8 mouse cellular contexts compared by ENCODE assay signal in genomic region chr14:118551725-118552285, GRCm38 (mm10).
DNase-seq lines count a peak whose midpoint lies in the region; ATAC-seq lines count a peak whose summit lies in the region.

No protein-coding gene starts in this region.

- H3K9ac ChIP-seq in hindbrain, embryonic 11.5 days (ENCODE audit: low read depth, low read length), result peak overlapping the region; percentile 32

- WGBS in forebrain, embryonic 10.5 days, result 15% methylated on average over 24 of the region's 24 CpGs
- WGBS in hindbrain, embryonic 11.5 days, result 15% methylated on average over 24 of the region's 24 CpGs

- H3K4me3 ChIP-seq in forebrain, embryonic 10.5 days, result peak overlapping the region; percentile 40
- H3K4me3 ChIP-seq in hindbrain, embryonic 11.5 days (ENCODE audit: low read depth, low read length), result no peak overlapping the region; the same call in 1 of the 2 replicates

- peak overlapping the region; percentile 81 for H3K27ac ChIP-seq in forebrain, embryonic 10.5 days
- no peak overlapping the region for H3K27ac ChIP-seq in hindbrain, embryonic 11.5 days (ENCODE audit: low read depth, low read length)

- peaks cover 44% of the 10 kb centered on the region for H3K4me1 ChIP-seq in forebrain, embryonic 10.5 days
- H3K4me1 ChIP-seq in hindbrain, embryonic 11.5 days (replicated peaks; ENCODE audit: control insufficient read depth, insufficient read depth, low read length), result no peaks in the 10 kb centered on the region; the same call in 1 of the 2 replicates

- H3K27me3 ChIP-seq in forebrain, embryonic 10.5 days (ENCODE audit: poor library complexity, severe bottlenecking), result peaks cover 73% of the 10 kb centered on the region
- 0 out of 2 replicates have a peak, but pooled peaks cover 3% of the 10 kb centered on the region for H3K27me3 ChIP-seq in hindbrain, embryonic 11.5 days (ENCODE audit: control insufficient read depth, insufficient read depth, low read length)

- ATAC-seq in hindbrain, embryonic 11.5 days (ENCODE audit: low FRiP score), result peak; percentile 75

- no peaks in the 10 kb centered on the region for H3K36me3 ChIP-seq in forebrain, embryonic 10.5 days (replicated peaks)
- H3K36me3 ChIP-seq in hindbrain, embryonic 11.5 days (ENCODE audit: control insufficient read depth, insufficient read depth, low read length), result no peaks in the 10 kb centered on the region

- H3K9me3 ChIP-seq in forebrain, embryonic 10.5 days, result no peaks in the 10 kb centered on the region; the same call in 1 of the 2 replicates
- no peaks in the 10 kb centered on the region for H3K9me3 ChIP-seq in hindbrain, embryonic 11.5 days (ENCODE audit: control insufficient read depth, low read length)

- peak overlapping the region; percentile 30 for H3K4me2 ChIP-seq in hindbrain, embryonic 11.5 days (replicated peaks; ENCODE audit: low read depth, low read length)

- peak; percentile 24 to 68 for DNase-seq in adrenal gland, adult (ENCODE audit: inconsistent age in 2 of 2, low spot score in 1 of 2)
- DNase-seq in adrenal gland, postnatal 4 days (ENCODE audit: low spot score in 2 of 2), result no peak
- DNase-seq in MEL-GATA-1-ER (ENCODE audit: extremely low read depth, low read depth) (peak; percentile 71), liver (peak; percentile 54)
- DNase-seq in forebrain, embryonic 10.5 days (ENCODE audit: extremely low spot score, low spot score), result peak; percentile 66
- peak; percentile 65 for DNase-seq in hindbrain, embryonic 11.5 days (ENCODE audit: low spot score)
- peak; percentile 60 for DNase-seq in neural tube, embryonic 10.5 days (ENCODE audit: extremely low spot score, low spot score)
- DNase-seq in urinary bladder, adult 2 months (ENCODE audit: low spot score), result no peak

Comparison
In these comparisons a context has a peak if more than half of its experiments do, and no peak if none do; other contexts are left out.
1. DNase-seq: peak in adrenal gland, adult (2 of 2), MEL-GATA-1-ER (single experiment), forebrain, embryonic 10.5 days (single experiment), hindbrain, embryonic 11.5 days (single experiment), liver (single experiment) and neural tube, embryonic 10.5 days (single experiment); none in adrenal gland, postnatal 4 days (0 of 2) and urinary bladder, adult 2 months (single experiment).